Mouse (Mus musculus) olfactory bulb, adult 2 months (tissue): ENCODE results near the gene Fam185a.

Experiments
- CTCF ChIP-seq: fragments of 200-500 bp; IDR thresholded peaks from 2 replicates; pipeline ENCODE4 v1.5.1; 2012; ENCODE audit warnings: low read depth, mild to moderate bottlenecking, low read length, moderate library complexity; ENCODE audit not compliant: insufficient read depth
- POLR2A ChIP-seq: fragments of 200-500 bp; IDR thresholded peaks from 2 replicates; pipeline ENCODE4 v1.6.1; 2012; ENCODE audit warnings: mild to moderate bottlenecking, low read depth, low read length, moderate library complexity; ENCODE audit not compliant: insufficient read depth

DNA sequence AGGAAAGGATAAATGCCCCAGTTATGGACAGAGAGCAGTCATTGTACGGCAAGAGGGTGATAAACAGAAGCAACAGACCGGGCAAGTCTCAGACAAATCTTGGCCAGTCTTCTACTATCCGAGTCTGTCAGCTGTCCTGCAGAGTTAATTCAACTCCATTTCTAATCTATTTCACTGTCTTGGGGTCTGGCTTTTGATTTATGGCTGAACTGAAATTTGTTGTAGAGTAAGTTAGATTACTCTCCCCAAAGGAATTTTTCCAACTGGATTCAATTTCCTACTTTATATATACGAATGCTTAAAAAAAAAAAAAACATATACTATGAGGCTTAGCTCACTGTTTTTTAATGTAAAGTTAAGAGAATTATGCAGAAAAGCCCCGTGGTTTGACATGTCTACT lies 62.0 kb downstream of the Fam185a start:
- TF ChIP-seq CTCF (no peak), POLR2A (no peak)
